Mouse (Mus musculus) left cerebral cortex, postnatal 4 days (tissue): Measurements from ENCODE around the gene Olfr155. TPM values are rescaled to one million over a fixed set of nuclear protein-coding genes. Genes with fewer than 3 reads are reported as not detected.

Experiments used
- DNase-seq: peaks from one replicate; pipeline ENCODE4 v3.0.0-alpha.2; 2022
- intact Hi-C: fragments of 180-260 bp; cut with DNase I; formaldehyde crosslinking; loops from one replicate; pipeline ENCODE4 v1.15.1; 2025
- total RNA-seq, 2 experiments: library from RNA; stranded (reverse); gene quantifications; 2 replicates each; pipeline ENCODE4 v1.2.3; 2021

The Olfr155 gene
- total RNA-seq = not detected

GRCm38 (mm10) chr4:43851265-43851664 lies at the start of gene Olfr155:
Olfr155 (plus strand) TSS chr4:43851565.
- no peak for DNase-seq
- intact Hi-C loops = no loop called here

GRCm38 (mm10) chr4:43822896-43823550 lies 28.3 kb upstream of the Olfr155 start:
- no peak for DNase-seq
- intact Hi-C loops = no loop called here

- intact Hi-C loops = no loop called here
- peak; percentile 18 for DNase-seq
Measured at GRCm38 (mm10) chr4:43823845-43824337, 27.5 kb upstream of the Olfr155 start, which contains the start of gene Olfr156. Olfr156 (minus strand) TSS chr4:43823895.

GRCm38 (mm10) chr4:43828806-43829205 lies 22.6 kb upstream of the Olfr155 start:
- DNase-seq = no peak

GRCm38 (mm10) chr4:43832031-43832430 lies 19.3 kb upstream of the Olfr155 start:
- DNase-seq = no peak
- intact Hi-C loops = no loop called here

More at GRCm38 (mm10) chr4:43828806-43829205, 22.6 kb upstream of the Olfr155 start:
- intact Hi-C loops = no loop called here

- intact Hi-C loops = no loop called here
- no peak for DNase-seq
Measured at GRCm38 (mm10) chr4:43833752-43834151, 17.6 kb upstream of the Olfr155 start.

GRCm38 (mm10) chr4:43834749-43835148 lies 16.6 kb upstream of the Olfr155 start:
- DNase-seq = no peak
- intact Hi-C loops = no loop called here

GRCm38 (mm10) chr4:43838326-43838725 lies 13.0 kb upstream of the Olfr155 start:
- intact Hi-C loops = no loop called here
- no peak for DNase-seq

- intact Hi-C loops = no loop called here
- DNase-seq = no peak
Measured at GRCm38 (mm10) chr4:43840101-43840500, 11.3 kb upstream of the Olfr155 start, which contains the start of gene Olfr157. Olfr157 (minus strand) TSS chr4:43840201.

GRCm38 (mm10) chr4:43854101-43854500 lies 2.7 kb downstream of the Olfr155 start:
- DNase-seq = no peak
- intact Hi-C loops = no loop called here

GRCm38 (mm10) chr4:43859886-43860285 lies 8.5 kb downstream of the Olfr155 start:
- intact Hi-C loops = loop anchor here (5.0 kb wide), 3 partner anchors 98 to 233 kb away; no protein-coding TSS in a partner anchor
- DNase-seq = no peak

GRCm38 (mm10) chr4:43860744-43861519 lies 9.6 kb downstream of the Olfr155 start:
- DNase-seq = peak; percentile 68
- intact Hi-C loops = loop anchor here (5.0 kb wide), 3 partner anchors 99 to 234 kb away; no protein-coding TSS in a partner anchor

GRCm38 (mm10) chr4:43863298-43863697 lies 11.9 kb downstream of the Olfr155 start:
- DNase-seq = no peak
- intact Hi-C loops = loop anchor here (5.0 kb wide), 3 partner anchors 101 to 236 kb away; no protein-coding TSS in a partner anchor

- intact Hi-C loops = no loop called here
- DNase-seq = no peak
Measured at GRCm38 (mm10) chr4:43869821-43870220, 18.5 kb downstream of the Olfr155 start.

- intact Hi-C loops = no loop called here
- DNase-seq = no peak
Measured at GRCm38 (mm10) chr4:43874501-43874900, 23.1 kb downstream of the Olfr155 start.

GRCm38 (mm10) chr4:43875160-43875918 lies 24.0 kb downstream of the Olfr155 start, which contains the start of gene Reck:
Reck (plus strand) TSS chr4:43875530.
- peak; percentile 91 for DNase-seq
- intact Hi-C loops = no loop called here

- peak; percentile 13 for DNase-seq
- intact Hi-C loops = no loop called here
Measured at GRCm38 (mm10) chr4:43875919-43876411, 24.6 kb downstream of the Olfr155 start.

GRCm38 (mm10) chr4:43877230-43877629 lies 25.9 kb downstream of the Olfr155 start:
- no peak for DNase-seq
- intact Hi-C loops = no loop called here

GRCm38 (mm10) chr4:43878121-43878776 lies 26.9 kb downstream of the Olfr155 start:
- intact Hi-C loops = no loop called here
- DNase-seq = no peak

- DNase-seq = no peak
- intact Hi-C loops = no loop called here
Measured at GRCm38 (mm10) chr4:43879566-43879965, 28.2 kb downstream of the Olfr155 start.
